Mouse (Mus musculus) kidney, postnatal 36 days (tissue): ENCODE data around the gene Kcnj15.

Experiments used
- DNase-seq, 2 experiments: peaks; one replicate each; pipeline ENCODE4 v3.0.0; 2021 to 2022; ENCODE audit warnings: mixed read lengths in 2 of 2

Gene Kcnj15

DNA sequence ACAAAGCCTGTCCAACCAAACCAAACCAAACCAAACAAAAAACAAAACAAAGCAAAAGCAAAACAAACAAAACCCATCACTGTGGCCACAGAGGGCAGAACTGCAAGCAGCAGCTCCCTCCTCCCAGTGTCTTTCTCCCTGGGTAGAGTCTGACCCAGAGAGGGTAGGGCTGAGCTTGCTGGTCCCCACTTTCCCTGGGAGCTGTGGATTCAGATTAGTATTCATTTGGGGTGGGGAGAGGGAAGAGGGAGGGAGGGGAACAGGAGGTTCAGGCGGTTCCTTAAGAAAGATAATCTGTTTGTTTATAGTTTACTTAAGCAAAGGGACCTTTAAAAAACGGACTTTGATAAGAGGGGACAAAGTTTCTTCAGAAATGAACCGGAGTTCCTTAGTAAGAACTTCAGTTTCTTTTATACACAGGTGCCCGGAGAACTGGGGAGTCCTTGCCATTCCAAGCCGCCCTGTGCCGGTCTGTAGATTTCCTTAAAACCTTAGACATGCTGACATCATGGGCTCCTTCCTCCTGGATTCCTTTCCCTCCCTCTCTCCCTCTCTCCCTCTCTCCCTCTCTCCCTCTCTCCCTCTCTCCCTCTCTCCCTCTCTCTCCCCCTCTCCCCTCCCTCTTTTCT is at the start of gene Kcnj15:
Gene Kcnj15, plus strand, starts transcription at position 293 of the 629 bp plus-strand sequence.
- DNase-seq = peak; percentile 46 to 63

DNA sequence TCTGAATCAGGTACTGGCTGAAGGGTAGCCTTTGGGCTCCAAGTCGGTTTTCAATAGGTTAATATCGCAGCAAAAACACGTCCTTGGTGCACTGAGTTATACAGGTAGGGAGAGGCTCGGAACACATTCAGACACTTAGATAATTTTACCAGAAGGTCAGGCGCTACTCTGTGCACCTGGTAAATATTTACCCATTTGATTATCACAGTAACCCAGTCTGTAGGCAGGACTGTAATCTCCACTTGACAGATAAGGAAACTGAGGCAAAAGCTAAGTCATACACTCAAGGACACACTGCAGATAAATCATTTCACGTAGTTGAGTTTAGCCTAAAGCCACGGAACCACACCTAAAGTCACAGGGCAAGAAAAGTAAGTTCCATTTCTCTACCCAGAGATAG is 49.1 kb upstream of the Kcnj15 start:
- no peak for DNase-seq

DNA sequence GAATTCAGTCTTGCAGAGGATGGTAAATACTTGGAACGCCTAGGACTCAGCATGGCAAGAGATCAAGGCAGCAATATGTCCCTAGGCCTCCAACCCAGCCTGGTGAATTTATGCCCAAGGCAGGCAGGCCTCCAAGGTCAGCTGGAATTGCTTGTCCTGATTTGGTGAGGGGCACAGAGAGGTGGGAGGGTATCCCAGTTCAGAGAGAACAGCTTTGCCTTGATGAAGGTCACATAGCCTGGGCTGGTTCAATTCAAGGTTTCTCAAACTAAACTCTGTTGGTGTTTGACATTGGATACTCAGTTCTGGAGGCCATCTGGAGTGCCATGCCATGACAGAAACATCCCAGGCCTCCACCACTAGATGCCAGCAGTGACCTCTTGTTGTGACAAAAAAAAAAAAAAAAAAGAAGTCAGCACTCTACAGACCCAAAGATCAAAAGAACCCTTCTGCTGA is 48.3 kb upstream of the Kcnj15 start:
- DNase-seq = peak; percentile 48 to 68

DNA sequence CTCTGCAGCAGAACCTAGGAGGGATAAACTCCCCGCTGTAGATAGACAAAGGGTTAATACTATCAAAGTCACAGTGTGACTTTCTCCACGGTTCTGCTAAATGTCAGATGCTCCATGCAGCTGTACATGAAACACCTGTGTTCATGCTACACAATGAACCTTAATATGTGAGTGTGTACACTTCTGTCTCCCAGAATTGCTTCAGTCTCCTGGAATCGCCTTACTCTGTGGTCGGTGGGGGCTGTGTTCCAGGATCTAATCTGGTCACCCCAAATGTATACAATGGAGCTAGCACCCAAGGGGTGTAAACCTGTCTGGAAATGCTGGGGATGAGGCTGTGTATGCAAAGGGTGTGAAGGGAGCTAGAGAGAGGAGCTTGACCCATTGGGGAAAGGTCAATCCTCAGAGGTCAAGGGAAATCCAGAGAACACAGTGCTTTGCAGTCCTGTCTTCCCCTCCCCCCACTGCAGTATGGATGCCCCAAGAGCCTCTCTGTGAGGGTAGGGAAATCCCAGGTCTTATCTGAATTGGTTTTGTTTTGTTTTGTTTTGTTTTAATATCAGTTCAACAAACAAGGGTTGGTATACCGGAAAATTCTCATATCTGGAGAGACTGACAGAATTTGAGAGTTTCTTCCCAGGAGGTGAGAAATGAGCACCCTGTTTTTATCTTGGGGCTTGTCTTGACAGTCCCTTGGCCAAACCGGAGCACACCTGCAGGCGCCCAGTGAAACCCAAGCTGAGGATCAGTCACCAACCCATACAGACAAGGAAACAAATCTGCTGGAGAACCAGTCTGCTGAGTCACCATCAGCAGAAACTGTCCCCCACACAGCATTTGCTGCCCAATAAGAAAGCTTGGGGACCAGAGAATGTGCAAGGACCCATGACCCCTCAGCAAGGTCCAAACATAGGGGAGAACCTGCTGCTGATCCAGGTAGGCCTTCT is 42.8 kb upstream of the Kcnj15 start:
- no peak for DNase-seq

DNA sequence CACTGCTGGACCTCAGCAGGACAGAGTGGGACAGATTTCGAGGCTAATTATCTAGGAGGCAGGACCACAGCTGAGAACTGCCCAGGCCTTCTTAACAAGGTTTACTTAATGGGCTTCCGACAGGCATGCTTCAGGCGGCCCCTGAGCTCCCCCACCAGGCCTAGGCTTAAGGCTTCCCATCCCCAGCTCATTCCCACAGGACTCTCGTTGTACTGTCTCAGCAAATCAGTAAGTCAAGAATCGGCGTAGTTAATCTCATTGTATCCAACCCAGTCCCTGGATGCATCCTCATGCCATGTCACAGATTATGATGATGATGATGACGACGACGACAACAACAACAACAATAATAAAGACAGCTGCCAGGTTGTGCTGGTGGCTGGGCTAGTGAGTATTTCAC is 41.6 kb upstream of the Kcnj15 start:
- no peak for DNase-seq

DNA sequence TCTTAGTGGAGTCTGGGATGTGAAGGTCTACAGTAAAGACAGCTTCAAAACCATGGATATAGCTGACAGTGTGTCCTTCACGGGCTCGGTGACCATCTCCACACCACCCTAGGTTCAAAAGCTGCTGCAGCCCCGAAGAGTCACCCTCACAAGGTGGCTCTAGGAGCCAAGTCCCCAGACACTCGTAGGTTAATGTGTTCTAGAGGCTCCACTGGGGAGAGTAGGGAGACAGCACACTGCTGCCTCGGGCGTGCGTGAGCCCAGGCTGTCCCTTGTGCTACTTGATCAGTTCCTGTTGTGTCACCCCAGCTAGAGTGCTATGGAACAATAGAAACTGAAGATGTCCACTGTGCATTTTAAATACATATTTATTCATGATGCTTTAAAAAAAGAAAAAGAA is 41.0 kb upstream of the Kcnj15 start:
- DNase-seq = no peak

DNA sequence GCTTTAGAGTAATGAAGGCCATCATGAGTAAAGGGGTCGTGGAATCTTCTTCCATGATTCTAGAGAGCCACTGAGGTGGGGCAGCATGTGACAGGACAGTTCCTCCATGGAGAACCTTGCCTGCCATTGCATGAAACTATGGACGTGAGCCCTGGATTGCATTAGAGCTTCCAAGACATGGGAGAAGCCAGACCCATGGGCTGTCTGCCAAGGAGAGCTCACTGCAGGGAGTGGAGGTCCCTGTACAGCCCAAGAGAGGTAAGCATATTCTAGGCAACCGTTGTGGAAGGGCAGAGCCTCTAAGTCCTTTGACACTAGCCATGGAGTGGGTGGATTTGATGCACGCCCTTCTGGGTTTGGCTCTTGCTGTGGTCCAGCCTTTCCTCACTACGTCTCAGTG is 40.5 kb upstream of the Kcnj15 start:
- no peak for DNase-seq

DNA sequence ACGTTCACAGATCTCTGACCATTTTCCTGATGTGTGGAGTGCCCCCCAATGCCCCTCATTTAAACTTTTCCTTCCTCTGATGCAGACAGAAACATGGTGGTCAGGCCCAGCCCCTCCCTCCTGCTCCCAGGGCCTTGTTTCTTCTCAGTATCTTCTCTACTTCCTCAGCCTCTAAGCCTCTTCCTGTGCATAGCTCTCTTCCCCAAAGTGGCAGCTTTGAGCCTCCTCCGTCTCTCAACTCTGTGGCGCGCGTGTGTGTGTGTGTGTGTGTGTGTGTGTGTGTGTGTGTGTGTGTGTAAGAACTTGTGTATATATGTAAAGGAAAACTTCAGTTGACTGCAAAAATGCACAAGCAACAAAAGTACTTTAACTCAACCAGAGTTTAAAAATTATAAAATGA is 38.6 kb upstream of the Kcnj15 start:
- DNase-seq = no peak

DNA sequence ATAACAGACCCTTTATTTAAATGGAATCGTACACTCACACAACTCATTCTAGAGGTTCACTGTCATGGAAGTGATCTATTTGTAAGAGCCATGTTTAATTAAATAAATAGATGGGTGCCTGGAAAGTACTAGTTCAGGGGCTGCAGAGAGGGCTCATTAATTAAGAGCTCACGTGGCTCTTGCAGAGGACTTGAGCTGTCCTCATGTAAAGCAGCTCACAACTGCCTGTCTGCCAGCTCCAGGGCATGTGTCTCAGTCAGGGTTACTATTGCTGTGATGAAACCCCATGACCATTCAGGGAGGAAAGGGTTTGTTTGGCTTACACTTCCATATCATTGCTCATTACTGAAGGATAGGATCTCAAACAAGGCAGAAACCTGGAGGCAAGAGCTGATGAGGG is 37.9 kb upstream of the Kcnj15 start:
- no peak for DNase-seq

DNA sequence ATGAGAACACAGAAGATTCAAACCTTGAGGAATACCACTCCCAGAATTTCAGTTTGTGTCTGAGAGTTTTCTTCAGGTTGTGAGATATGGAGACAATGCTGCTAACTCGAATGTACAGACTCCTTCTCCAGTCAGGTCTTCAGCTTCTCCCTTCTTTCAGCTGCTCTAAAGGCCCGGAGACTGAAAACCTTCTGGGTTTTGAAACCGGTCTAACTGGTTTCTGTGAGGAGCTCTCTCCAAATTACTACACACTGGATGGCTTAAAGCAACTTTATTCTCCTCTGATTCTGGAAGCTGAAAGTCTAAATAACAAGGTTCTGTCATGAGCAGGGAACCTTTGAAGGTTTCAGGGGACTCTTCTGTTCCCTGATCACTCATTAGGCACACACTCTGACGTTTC is 36.3 kb upstream of the Kcnj15 start:
- no peak for DNase-seq

DNA sequence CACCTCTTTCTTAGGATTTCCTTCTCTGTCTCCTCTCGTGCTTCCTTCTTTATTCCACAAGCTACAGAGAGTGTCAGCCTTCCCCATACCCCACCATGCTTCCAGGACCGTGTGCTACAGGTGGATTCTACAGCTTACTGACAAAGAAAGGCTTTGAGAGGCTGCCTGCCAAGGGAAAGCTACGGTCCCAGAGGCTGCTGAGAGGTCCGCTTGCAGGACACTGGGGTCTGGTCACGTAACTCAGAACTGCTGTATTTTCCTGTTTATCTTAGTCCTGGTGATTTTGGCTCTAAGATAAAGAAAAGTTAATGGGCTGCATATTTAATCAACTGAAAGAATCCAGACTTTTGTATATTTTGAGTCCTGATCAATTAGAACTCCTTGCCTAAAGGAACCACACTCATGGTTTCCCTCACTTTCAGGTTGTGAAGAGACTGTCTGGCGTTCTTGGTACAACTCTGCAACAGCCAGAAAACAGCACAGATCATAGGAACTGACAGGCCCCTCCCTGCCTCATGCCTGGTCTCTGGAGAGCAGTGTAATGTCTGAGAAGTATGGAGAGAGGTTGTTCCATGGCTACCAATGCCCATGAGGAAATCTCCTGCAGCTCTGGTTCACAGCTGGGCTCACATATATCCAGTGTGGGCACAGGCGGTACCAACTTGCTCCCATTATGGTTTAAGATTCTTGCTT is 35.2 kb upstream of the Kcnj15 start:
- no peak for DNase-seq

DNA sequence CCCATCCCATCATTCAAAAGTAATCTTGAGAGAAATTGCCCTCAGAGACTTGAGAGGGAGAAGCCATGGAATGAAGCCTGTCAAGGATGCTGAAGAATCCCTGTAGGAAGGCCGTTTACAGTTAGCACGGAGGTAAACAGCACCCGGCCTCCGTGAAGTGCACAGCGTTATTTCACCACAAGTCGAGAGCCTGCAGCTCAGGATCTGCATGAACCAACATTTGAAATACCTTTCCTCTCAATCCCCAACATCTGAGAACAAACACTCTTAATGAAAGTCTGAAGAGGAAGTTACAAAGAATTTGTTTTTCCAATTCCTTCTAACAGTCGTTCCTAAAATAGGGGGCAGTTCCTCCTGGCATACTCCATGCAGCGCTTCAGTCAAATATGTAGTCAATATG is 33.9 kb upstream of the Kcnj15 start:
- no peak for DNase-seq

DNA sequence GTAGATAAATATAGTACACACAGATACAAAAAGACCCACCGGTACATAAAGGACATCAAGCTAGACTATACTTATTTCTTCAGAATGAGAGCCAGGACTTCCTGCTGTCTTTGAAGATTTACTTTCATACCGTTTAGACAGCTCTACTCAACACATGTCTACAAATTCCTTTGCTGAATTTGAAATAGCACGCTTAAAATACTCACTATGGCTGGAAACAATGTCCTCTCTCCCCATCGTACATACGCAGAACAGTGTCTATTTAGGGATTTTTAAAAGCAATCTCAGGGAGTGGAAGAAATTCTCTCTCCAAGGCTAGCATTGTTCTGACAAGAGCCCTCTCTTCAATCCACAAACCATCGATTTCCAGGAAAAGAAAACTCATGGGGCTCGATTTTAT is 32.1 kb upstream of the Kcnj15 start:
- no peak for DNase-seq

DNA sequence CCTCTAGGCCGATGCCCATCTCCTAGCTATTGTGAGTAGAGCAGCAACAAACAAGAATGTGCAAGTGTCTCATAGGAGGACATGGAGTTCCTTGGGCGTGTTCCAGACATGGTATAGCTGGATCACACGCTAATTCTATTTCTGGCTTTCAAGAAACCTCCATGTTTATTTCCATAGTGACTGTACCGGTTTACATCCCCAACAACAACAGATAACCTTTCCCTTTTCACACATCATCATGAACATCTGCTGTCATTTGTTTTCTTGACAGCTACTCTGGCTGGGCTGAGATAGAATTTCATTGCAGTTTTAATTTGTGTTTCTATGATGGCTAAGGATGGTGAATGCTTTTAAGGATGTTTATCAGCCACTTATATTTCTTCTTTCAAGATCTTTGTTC is 25.6 kb upstream of the Kcnj15 start:
- DNase-seq = no peak

DNA sequence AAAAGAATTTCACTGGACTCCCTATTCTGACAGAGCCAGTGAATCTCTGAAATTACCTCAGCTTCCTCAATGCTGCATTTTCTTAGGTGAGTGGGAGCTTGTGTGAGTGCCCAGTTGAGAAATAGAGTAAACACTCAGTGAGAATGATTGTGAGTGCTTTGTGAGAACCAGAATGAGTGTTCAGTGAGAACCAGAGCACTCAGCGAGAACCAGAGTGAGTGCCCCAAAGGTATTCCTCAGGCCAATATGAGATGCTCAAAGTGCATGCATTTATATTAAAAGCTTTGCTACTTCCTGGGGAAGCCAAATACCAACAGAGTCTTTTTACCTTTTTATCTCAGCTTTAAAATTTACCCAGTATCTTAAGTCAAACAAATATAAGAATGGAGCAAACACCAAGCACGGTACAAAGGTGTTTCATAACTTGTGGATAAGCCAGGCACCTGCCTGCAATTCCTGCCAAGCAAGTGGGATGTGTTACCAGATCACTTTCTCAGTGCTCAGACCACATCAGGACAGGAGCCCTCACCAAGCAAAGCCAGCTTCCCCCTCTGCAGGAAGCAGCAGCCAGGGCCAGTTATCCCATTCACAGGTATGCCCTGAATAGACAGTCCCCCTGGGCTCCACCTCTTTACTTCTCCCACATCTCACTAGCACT is 22.3 kb upstream of the Kcnj15 start:
- no peak for DNase-seq

DNA sequence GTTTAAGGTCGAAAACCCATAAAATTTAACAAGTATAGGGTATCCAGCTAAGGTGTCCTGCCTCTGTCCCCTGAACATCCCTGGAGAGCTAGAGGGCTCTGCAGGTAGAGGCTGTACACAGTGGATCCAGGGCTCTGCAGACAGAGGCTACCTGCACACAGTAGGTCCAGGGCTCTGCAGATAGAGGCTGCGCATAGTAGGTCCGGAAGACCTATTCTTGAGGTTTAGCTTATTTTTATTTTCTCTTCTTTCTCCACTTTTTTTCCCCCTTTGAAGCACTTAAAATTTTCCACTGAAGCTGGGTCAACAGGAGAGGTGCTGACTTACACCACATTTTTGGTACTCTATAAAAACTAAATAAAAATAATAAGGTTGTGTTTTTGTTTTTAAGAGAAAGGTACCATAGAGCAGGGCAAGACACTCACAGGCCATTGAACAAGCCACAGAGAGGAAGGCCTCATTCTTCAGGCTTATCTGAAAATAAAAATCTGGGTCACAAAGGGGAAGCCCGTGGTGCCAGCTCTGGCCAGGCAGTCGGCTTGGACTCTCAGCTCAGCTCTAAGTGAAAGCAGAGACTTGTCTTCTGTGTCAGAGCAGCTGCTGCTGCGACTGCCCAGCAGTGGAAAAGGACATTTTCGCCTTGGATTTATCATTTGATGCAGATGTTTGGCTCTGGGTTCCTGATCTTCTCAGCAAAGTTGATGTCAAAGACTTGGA is 18.0 kb upstream of the Kcnj15 start:
- no peak for DNase-seq

DNA sequence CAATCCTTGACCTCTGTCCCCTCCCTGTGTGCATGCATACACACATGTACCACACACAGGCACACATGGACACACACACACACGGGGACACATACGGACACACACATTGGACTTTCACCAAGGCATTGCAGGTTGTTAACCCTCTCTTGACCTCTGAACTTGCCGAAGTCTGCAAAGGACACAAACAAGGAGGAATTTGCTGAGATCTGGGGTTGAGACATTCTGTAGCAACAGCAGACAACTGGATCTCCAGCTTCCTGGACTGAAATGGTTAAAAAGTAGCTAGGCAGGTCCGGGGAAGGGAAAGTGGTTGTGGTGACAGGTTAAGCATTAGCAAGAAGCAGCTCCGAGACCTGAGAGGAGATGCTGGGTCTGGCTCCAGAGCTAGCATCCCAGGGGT is 16.7 kb upstream of the Kcnj15 start:
- peak; percentile 65 to 91 for DNase-seq

DNA sequence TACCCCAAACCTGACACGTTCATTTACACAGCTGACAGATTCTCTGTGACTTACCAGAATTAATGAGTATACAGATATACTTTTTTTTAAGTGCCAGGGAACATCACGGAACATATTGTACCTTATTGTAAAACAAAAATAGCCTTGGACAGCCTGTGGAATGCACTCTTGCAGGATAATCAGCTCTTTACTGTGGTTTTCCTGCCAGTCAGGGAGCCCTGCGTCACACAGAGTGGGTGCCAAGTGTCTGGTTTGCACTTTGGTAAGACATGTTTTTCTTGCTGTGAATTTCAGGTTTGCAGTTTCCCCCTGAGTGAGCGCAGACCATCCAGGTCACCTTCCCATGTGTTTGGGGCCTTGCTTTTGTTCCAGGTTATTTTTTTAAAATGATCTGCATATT is 15.8 kb upstream of the Kcnj15 start:
- peak; percentile 85 to 94 for DNase-seq

DNA sequence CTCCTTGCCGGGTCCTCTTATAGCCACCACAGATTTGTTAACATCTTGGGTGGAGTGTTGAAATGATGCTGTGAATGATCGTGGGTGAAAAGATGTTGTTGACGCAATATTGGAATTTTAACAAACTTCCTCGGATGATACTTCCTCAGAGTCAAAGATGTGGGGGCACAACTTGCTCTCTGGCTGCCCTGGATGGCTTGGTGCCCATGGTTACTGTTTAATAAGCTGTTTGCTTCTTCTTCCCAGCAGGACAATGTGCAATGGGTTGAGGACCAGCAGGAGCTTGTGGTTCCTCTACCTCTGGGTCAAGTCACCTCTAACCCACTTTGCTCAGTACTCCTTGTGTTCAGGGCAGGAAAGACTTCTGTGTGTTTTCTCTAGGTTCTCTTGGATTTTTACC is 15.2 kb upstream of the Kcnj15 start:
- DNase-seq = peak; percentile 87 to 94

DNA sequence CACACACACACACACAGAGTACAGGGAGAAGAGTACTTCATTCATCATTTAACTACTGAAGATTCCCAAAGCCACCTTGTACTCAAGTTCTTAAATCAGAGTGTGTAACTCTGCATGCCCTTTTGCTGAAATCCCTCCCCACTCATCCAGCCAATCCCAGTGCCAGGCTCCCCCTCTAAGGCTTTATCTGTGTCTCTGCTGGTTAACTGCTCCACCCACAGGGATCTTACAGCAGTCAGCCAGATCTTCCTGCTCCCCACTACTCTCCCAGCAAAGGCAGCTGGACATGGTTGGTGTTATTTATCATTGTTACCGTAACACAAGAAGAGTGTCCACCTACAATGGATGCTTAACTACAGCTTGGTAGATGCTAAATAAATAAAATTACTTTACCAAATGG is 14.0 kb upstream of the Kcnj15 start:
- peak in 1 of 2 experiments; percentile 66 for DNase-seq

DNA sequence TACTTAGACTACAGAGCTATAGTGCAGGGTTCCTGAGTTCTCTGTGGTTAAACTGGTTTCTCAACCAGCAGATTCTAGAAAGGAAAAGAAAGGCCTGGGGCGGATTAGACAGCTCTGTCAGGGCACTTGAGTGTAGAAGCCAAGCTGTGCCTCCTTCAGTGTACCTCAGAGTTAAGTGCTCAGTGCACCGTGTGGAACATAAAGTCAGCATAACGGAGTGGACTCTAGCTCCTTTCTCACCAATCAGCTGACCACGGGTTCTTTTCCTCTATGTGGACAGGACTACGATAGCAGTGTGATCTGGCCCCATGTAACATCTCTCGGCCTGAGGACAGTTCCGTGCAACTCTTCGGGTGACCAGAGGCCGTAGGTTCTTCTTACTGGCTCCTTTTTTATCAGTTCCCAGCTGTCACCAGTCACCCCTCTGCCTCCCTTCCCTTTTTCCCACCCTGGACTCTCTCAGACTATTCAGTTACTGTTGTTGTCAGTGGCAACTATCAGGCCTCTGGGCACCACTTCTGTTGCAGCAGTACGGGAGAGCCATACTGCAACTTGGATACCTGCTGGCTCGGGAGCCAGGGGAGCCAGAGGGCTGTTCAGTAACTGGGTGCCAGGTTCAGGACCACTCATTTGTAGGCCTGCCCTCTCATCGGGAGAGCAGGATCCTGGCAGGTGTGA is 12.6 kb upstream of the Kcnj15 start:
- peak; percentile 58 to 80 for DNase-seq

DNA sequence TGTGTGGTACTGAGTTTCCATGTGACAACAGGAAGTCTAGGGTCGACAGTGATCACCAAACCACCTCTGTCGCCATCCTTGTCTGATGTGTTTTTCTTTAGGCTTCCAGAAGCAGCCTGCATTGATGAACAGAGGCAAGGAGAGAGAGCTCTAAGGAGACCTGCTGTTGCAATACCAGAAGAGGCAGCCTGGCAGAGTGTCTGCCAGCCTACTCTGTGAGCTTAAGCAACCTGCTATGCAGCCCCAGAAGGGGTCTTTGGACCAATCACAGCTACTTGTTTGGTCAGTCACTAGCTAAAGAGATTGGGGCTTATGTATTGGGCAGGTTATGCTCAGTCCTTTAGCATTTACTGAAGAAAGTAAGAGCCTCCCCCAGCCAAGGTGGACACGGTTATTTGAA is 11.9 kb upstream of the Kcnj15 start:
- DNase-seq = no peak
